Mouse (Mus musculus): ENCODE measurements around the gene Aoc2. TPM values are rescaled to one million over a fixed set of nuclear protein-coding genes. Genes with fewer than 3 reads are reported as not detected.

Aoc2 gene
- total RNA-seq, 2 experiments from 2014 or later = 7.2 to 9.4 TPM

DNA sequence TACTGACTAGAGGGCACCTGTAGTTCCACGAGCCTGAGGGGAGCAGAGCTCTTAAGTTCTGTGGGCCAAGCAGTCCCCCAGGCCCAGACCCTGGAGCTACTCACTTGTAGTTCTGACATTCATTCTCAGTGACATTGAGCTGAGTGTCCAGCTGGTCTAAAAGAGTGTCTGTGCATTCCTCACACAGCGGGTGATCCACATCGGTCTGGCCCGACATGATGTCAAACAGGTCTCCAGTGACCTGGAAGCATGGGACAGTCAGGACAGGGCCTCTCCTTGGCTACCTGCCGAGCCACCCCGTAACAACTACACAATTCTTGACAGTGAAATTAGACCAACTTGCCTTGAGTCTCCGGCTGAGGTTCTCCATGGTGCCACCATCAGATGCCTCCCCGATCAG lies 29.7 kb upstream of the Aoc2 start:
- intact Hi-C loops (cut with DNase I) = no loop called here

GRCm38 (mm10) chr11:101300881-101301280 lies 24.0 kb upstream of the Aoc2 start:
- DNase-seq (ENCODE audit: extremely low spot score in 1 of 2, low spot score in 2 of 2) = no peak
- TF ChIP-seq CTCF (IDR thresholded peaks at IDR 0.05) = no peak; the same call in 1 of the 2 replicates
- intact Hi-C loops (cut with DNase I) = no loop called here
- peak overlapping the region; percentile 90 for H3K4me3 ChIP-seq
- H3K27ac ChIP-seq = no peak overlapping the region

More for the DNA sequence above, 29.7 kb upstream of the Aoc2 start:
- no peak for TF ChIP-seq CTCF (IDR thresholded peaks at IDR 0.05)
- no peak for DNase-seq (ENCODE audit: extremely low spot score in 1 of 2, low spot score in 2 of 2)
- Histone ChIP-seq H3K4me3 (no peak overlapping the region), H3K27ac (no peak overlapping the region)

DNA sequence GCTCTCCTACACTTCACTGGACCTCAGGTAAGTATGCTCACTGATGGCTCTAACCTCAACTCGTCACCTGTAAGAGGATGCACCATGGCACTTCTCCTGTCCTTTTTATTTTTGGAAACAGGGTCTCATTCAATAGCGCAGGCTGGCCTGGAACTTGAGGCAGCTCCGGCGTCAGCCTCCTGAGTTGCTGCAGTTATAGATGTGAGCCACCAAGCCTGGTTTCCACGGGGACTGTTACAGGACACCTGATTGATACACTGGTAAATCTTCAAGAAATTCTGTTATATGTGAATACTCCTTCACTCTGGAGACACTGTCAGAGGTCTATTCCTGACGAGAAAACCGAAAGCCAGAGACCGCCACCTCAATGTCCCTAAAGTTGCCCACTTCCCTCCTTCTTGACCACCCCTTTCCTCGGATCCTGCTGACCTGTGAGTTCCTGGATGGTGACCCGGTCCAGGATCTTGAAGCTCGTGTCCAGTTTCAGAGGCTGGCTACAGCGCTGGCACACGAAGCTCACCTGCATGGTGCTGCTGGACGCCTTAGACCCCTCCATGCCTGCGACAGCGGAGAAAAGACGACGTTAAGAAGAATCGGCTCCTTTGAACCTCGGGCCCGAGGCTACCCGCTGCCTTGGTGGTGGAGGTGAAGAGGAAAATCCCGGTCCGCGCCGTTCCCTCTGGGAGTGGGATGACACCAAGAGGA lies 23.4 kb upstream of the Aoc2 start:
- no peak for TF ChIP-seq CTCF (IDR thresholded peaks at IDR 0.05)
- DNase-seq (ENCODE audit: extremely low spot score in 1 of 2, low spot score in 2 of 2) = no peak
- intact Hi-C loops (cut with DNase I) = loop anchor here (1.0 kb wide), 2 partner anchors 48 to 90 kb away; partner anchors contain the start of gene Vps25
- peak overlapping the region; percentile 85 for H3K27ac ChIP-seq
- peak overlapping the region; percentile 90 for H3K4me3 ChIP-seq

- peak within 1 kb of the TSS; percentile 85 for H3K27ac ChIP-seq
- DNase-seq (ENCODE audit: extremely low spot score in 1 of 2, low spot score in 2 of 2) = peak; percentile 94 to 98
- peak within 1 kb of the TSS; percentile 90 for H3K4me3 ChIP-seq
- TF ChIP-seq CTCF (IDR thresholded peaks at IDR 0.05) = peak; percentile 98
- intact Hi-C loops (cut with DNase I) = loop anchor here (1.0 kb wide), 2 partner anchors 49 to 91 kb away; partner anchors contain the start of gene Vps25
These were observed 22.7 kb upstream of the Aoc2 start, which contains the start of gene Becn1 for GRCm38 (mm10) chr11:101302004-101302798. TSS of gene Becn1 (minus strand) at chr11:101302286.

DNA sequence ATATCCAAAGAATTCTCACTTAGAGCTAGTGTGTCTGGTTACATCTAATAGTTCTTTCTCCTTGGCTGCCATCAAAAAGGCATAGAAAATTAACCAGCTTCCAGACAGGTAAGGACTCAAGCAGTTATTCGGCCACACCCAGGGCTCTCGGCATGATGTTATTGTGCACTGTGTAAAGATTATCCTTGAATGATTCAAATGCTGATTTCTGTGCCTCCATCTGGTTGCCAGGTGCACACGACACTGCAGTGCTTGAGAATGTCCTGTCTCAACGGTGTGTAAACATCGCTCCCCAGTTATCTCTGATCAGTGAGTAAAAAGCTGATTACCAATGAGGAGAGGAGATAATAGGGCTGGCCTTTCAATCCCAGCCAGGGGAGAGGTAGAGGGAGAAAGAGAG lies 17.1 kb upstream of the Aoc2 start:
- TF ChIP-seq CTCF (IDR thresholded peaks at IDR 0.05) = no peak
- intact Hi-C loops (cut with DNase I) = no loop called here
- no peak for DNase-seq (ENCODE audit: extremely low spot score in 1 of 2, low spot score in 2 of 2)
- no peak overlapping the region for H3K27ac ChIP-seq
- no peak overlapping the region for H3K4me3 ChIP-seq

DNA sequence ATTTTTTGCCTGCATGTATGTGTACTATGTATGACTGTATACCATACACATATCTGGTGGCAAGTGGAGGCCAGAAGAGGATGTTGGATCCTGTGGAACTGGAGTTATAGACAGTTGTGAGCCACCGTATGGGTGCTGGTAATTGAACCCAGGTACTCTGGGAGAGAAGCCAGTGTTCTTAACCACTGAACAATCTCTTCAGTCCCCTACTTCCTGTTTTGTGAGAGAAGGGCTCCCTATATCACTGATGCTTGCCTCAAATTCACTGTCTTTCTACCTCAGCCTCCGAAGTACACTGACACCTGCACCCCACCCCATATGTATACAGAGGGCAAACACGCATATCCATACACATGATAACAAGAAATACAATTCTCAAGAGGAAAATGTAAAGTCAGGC lies 13.8 kb upstream of the Aoc2 start:
- intact Hi-C loops (cut with DNase I) = no loop called here
- no peak for TF ChIP-seq CTCF (IDR thresholded peaks at IDR 0.05)
- no peak for DNase-seq (ENCODE audit: extremely low spot score in 1 of 2, low spot score in 2 of 2)
- Histone ChIP-seq H3K4me3 (no peak overlapping the region), H3K27ac (no peak overlapping the region)

DNA sequence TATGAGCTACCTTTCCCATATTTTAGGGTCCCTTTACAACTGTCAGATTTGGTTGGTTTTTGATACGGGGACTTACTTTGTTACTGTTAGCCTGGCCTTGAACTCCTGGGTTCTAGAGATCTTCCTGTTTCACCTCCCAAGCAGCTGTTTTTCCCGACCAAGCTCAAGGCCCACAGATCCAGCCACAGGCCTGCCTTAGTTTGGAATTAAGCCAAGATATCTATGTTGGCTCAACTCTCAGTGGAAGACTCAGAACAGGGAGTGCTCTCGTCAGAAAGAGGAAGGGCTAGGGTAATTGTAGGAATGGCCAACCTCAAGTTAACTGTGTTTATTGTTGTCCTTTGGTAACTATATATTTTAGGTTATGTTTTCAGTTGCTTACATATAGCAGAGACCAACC lies 12.7 kb upstream of the Aoc2 start:
- TF ChIP-seq CTCF (IDR thresholded peaks at IDR 0.05) = no peak
- no peak overlapping the region for H3K4me3 ChIP-seq
- intact Hi-C loops (cut with DNase I) = no loop called here
- H3K27ac ChIP-seq = no peak overlapping the region
- no peak for DNase-seq (ENCODE audit: extremely low spot score in 1 of 2, low spot score in 2 of 2)

DNA sequence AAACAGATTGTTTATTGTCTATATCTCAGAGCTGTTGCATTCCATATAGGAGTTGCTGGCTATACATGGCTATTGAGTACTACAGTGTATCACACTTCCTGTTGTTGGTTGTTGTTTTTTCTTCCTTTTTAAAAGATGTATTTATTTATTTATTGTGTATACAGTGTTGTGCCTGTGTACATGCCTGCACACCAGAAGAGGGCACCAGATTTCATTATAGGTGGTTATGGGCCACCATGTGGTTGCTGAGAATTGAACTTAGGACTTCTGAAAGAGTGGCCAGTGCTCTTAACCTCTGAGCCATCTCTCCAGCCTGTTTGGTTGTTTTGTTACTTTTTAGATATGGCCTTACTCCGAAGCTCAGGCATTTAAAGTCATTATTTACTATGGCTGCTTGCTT lies 10.3 kb upstream of the Aoc2 start:
- intact Hi-C loops (cut with DNase I) = no loop called here
- DNase-seq (ENCODE audit: extremely low spot score in 1 of 2, low spot score in 2 of 2) = no peak
- TF ChIP-seq CTCF (IDR thresholded peaks at IDR 0.05) = no peak; the same call in 1 of the 2 replicates
- Histone ChIP-seq H3K4me3 (no peak overlapping the region), H3K27ac (no peak overlapping the region)

DNA sequence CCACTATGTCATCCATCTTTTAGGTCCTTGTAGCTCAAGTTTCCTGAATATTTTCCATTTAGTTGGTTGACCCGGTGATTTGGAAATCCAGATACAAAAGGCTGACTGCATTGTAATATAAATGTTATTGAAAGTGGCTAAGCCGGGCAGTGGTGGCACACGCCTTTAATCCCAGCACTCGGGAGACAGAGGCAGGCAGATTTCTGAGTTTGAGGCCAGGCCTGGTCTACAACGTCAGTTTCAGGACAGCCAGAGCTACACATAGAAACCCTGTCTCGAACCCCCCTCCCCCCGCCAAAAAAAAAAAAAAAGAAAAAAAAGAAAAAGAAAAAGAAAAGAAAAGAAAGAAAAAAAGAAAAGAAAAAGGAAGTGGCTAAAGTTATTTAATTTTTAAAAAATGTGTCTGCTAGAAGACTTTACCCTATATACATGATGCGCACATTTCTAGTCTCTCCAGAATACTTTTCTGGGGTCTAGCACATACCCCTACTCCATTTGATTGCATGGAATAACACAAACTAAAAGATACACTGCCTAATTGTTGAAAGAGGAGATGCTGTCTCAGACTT lies 9.7 kb upstream of the Aoc2 start:
- intact Hi-C loops (cut with DNase I) = no loop called here
- Histone ChIP-seq H3K4me3 (peak overlapping the region; percentile 100), H3K27ac (peak overlapping the region; percentile 87)
- no peak for TF ChIP-seq CTCF (IDR thresholded peaks at IDR 0.05)
- DNase-seq (ENCODE audit: extremely low spot score in 1 of 2, low spot score in 2 of 2) = no peak

GRCm38 (mm10) chr11:101315665-101316500 lies 9.0 kb upstream of the Aoc2 start, which contains the start of gene Psme3:
TSS of gene Psme3 (plus strand) at chr11:101316213.
- no peak; the same call in 1 of the 2 replicates for TF ChIP-seq CTCF (IDR thresholded peaks at IDR 0.05)
- peak; percentile 92 to 95 for DNase-seq (ENCODE audit: extremely low spot score in 1 of 2, low spot score in 2 of 2)
- Histone ChIP-seq H3K27ac (peak within 1 kb of the TSS; percentile 87), H3K4me3 (peak within 1 kb of the TSS; percentile 100)
- intact Hi-C loops (cut with DNase I) = no loop called here

GRCm38 (mm10) chr11:101316501-101316917 lies 8.4 kb upstream of the Aoc2 start:
- intact Hi-C loops (cut with DNase I) = no loop called here
- peak in 1 of 2 experiments; percentile 19 for DNase-seq (ENCODE audit: extremely low spot score in 1 of 2, low spot score in 2 of 2)
- Histone ChIP-seq H3K4me3 (peak overlapping the region; percentile 100), H3K27ac (peak overlapping the region; percentile 87)
- no peak for TF ChIP-seq CTCF (IDR thresholded peaks at IDR 0.05)

Data from left cerebral cortex, adult 2 months (tissue).